Mouse (Mus musculus) right cerebral cortex, postnatal 4 days (tissue): ENCODE data around the gene Golim4.
"Not testable (repeated sequence)": the region's sequence is repeated elsewhere in the genome, so short reads cannot be mapped to it uniquely, and the experiment has no call there.

ENCODE experiments used
- DNase-seq: peaks from one replicate; pipeline ENCODE4 v3.0.0-alpha.2; 2022

Gene Golim4

GRCm38 (mm10) chr3:75956551-75957302, at the start of gene Golim4:
Gene Golim4, minus strand, starts transcription at chr3:75956949.
- peak; percentile 91 for DNase-seq

GRCm38 (mm10) chr3:76005621-76006020, 48.9 kb upstream of the Golim4 start:
- no peak for DNase-seq

GRCm38 (mm10) chr3:76001156-76001555, 44.4 kb upstream of the Golim4 start:
- DNase-seq = peak; percentile 4

GRCm38 (mm10) chr3:76000481-76000880, 43.7 kb upstream of the Golim4 start:
- DNase-seq = no peak

- DNase-seq = not testable (repeated sequence)
Measured at GRCm38 (mm10) chr3:75981031-75981750, 24.4 kb upstream of the Golim4 start.

GRCm38 (mm10) chr3:75962784-75963772, 6.3 kb upstream of the Golim4 start:
- DNase-seq = not testable (repeated sequence)

GRCm38 (mm10) chr3:75955661-75956491, 873 bp downstream of the Golim4 start:
- peak; percentile 8 for DNase-seq

GRCm38 (mm10) chr3:75954185-75954584, 2.6 kb downstream of the Golim4 start:
- DNase-seq = no peak

- no peak for DNase-seq
Measured at GRCm38 (mm10) chr3:75952328-75953060, 4.3 kb downstream of the Golim4 start.

GRCm38 (mm10) chr3:75950897-75951296, 5.9 kb downstream of the Golim4 start:
- no peak for DNase-seq

GRCm38 (mm10) chr3:75949358-75949757, 7.4 kb downstream of the Golim4 start:
- no peak for DNase-seq

GRCm38 (mm10) chr3:75948541-75949095, 8.1 kb downstream of the Golim4 start:
- no peak for DNase-seq

- no peak for DNase-seq
Measured at GRCm38 (mm10) chr3:75948003-75948402, 8.7 kb downstream of the Golim4 start.

GRCm38 (mm10) chr3:75942303-75943060, 14.3 kb downstream of the Golim4 start:
- DNase-seq = peak; percentile 45

- DNase-seq = no peak
Measured at GRCm38 (mm10) chr3:75941864-75942263, 14.9 kb downstream of the Golim4 start.

- no peak for DNase-seq
Measured at GRCm38 (mm10) chr3:75936152-75936551, 20.6 kb downstream of the Golim4 start.

- DNase-seq = no peak
Measured at GRCm38 (mm10) chr3:75930659-75931225, 26.0 kb downstream of the Golim4 start.

- no peak for DNase-seq
Measured at GRCm38 (mm10) chr3:75929926-75930548, 26.7 kb downstream of the Golim4 start.

GRCm38 (mm10) chr3:75926327-75926726, 30.4 kb downstream of the Golim4 start:
- no peak for DNase-seq
